Mouse (Mus musculus): ENCODE results near the gene Pde8b. TPM values are rescaled to one million over a fixed set of nuclear protein-coding genes. Genes with fewer than 3 reads are reported as not detected.

Pde8b gene
- polyA plus RNA-seq, 1 experiment from 2014 or later: 6.6 TPM

Other genes starting within 250 kb of the Pde8b start
- gene Zbed3, start 73.3 kb upstream of the Pde8b start, polyA plus RNA-seq (2015; fragmentation: Nextera tagmentation; extraction: Ambion mirVana): 65.0 and 65.6 TPM in 2 replicates
- 31.5 and 34.8 TPM in 2 replicates for gene Aggf1, start 125.0 kb upstream of the Pde8b start, polyA plus RNA-seq (2015; fragmentation: Nextera tagmentation; extraction: Ambion mirVana)
- gene Crhbp, start 194.6 kb upstream of the Pde8b start, polyA plus RNA-seq (2015; fragmentation: Nextera tagmentation; extraction: Ambion mirVana): 0.11 TPM in 1 of 2 replicates, not detected in the other
- not detected in 2 replicates for gene S100z, start 228.4 kb upstream of the Pde8b start, polyA plus RNA-seq (2015; fragmentation: Nextera tagmentation; extraction: Ambion mirVana)

Data from lung, embryonic 15.5 days (tissue).